Mouse (Mus musculus): ENCODE data around the gene Prlh. TPM values are rescaled to one million over a fixed set of nuclear protein-coding genes. Genes with fewer than 3 reads are reported as not detected.

Prlh gene
- polyA plus RNA-seq (2016; fragmentation: Nextera tagmentation; extraction: Ambion mirVana): not detected in 2 replicates

DNA sequence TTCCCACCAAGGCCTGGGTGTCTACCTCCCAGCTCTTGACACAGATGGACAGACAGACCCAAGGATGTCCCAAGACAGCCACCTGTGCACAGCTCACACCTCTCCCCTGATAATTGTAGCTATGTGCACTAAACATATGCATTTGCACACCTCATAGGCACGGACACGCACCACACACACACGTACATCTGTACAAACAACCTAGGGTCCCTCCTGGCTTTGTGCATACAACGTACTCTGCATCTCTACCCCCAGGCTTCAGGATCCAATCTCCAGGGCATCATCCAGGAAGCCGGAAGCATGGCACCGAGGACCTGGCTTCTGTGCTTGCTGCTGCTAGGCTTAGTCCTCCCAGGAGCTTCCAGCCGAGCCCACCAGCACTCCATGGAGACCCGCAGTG, at the start of gene Prlh:
Gene Prlh, plus strand, starts transcription at position 301 of the 400 bp plus-strand sequence.
- DNase-seq (ENCODE audit: low spot score): no peak
- Histone ChIP-seq H3K27ac (replicated peaks) (no peak within 1 kb of the TSS), H3K9me3 (replicated peaks) (no peaks in the 10 kb centered on the region), H3K27me3 (ENCODE audit: low read depth, poor library complexity, severe bottlenecking) (no peaks in the 10 kb centered on the region), H3K4me1 (no peaks in the 10 kb centered on the region), H3K4me3 (no peak within 1 kb of the TSS), H3K36me3 (no peaks in the 10 kb centered on the region)
- WGBS: 88% methylated on average over 8 of the region's 8 CpGs

DNA sequence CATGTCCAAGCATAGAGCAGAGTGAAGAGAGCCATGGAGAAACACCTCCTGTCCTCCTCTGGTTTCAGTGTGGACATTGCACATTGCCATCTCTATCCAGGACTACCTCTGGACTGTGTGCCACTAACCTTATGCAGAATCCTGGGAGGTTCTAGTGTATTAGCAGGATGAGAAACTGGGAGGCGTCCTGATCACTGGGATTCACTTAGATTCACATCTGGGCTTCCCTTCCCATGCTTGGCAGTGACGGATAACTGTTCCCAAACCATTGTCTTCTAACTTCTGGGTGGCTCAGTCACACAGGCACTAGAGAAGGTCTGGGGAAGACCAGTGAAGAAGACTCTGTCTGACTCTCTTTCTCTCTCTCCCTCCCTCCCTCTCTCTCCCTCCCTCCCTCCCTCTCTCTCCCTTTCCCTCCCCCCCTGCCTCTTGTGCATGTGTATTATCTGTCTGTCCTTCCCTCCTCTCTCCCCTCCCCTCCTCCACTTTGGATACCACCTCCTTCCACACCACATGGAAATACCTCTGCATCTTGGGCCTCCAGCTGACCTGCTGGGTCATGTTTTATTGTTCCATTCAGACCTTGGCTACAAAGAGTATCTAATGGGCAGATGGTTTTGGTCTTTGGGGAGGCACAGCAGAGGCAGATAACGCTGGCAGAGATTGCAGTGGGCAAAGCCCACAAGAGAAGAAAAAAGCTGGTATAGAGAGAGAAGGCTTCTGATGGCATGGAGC, 49.5 kb upstream of the Prlh start:
- peaks cover 13% of the 10 kb centered on the region for H3K4me1 ChIP-seq
- no peak for DNase-seq (ENCODE audit: low spot score)
- WGBS: 61% methylated on average over 3 of the region's 3 CpGs

DNA sequence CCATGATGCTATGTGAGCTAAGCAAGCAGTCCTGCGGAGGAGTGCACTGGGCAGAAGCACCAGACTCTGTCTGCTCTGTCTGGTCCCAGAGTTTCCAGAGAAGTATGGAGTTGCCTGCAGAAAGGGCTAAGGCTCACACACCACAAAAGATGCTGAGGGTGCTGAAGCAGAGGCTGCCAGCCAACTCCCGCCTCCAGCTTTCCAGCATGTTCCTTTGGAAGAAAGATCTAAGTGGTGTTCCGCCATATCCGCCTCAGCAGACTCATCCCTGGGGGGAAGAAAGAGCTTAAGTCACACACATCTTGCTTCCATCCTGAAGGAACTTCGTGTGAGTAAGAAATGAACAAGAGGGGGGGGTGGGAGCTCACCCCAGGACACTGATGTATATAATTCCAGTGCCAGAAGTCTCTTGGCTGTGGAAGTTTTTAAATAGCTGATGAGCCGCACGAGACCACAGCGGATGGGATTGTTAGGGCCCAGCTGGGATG, 48.9 kb upstream of the Prlh start:
- WGBS: 79% methylated on average over 8 of the region's 8 CpGs
- Histone ChIP-seq H3K27ac (replicated peaks) (peak overlapping the region; percentile 38), H3K4me1 (peaks cover 14% of the 10 kb centered on the region), H3K27me3 (ENCODE audit: low read depth, poor library complexity, severe bottlenecking) (no peaks in the 10 kb centered on the region), H3K4me3 (no peak overlapping the region), H3K36me3 (no peaks in the 10 kb centered on the region), H3K9me3 (replicated peaks) (no peaks in the 10 kb centered on the region)
- no peak for DNase-seq (ENCODE audit: low spot score)

More for the DNA sequence above, 49.5 kb upstream of the Prlh start:
- Histone ChIP-seq H3K27me3 (ENCODE audit: low read depth, poor library complexity, severe bottlenecking) (no peaks in the 10 kb centered on the region), H3K4me3 (no peak overlapping the region), H3K27ac (replicated peaks) (peak overlapping the region; percentile 38; the same call in 1 of the 2 replicates), H3K36me3 (no peaks in the 10 kb centered on the region), H3K9me3 (replicated peaks) (no peaks in the 10 kb centered on the region)

DNA sequence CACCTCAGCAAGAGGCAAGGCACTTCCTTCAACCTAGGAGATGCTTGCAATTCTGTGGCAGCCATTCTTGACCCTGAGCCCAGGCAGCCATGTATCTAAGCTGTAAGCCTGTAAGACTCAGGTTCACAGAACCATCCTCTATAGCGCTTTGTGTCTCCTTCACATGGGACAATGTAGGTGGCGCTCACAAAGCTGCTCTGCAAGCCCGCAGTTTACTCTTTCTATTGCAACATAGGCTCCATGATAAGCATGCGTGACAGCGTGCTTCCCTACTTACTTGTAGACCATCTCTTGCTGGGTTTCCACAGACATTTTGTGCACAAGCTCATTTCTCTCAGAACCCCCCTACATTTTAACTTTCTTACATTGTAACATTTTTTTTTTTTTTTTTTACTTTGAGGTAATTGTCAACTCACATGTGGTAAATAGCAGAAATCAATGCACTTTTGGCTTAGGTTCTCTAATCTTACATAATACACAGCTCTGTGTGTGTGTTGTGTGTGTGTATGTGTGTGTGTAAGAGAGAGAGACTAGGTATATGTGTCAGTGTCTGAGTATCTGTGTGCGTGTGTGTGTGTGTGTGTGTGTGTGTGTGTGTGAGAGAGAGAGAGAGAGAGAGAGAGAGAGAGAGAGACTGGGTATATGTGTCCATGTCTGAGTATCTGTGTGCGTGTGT, 48.0 kb upstream of the Prlh start:
- WGBS: 82% methylated on average over 7 of the region's 7 CpGs

DNA sequence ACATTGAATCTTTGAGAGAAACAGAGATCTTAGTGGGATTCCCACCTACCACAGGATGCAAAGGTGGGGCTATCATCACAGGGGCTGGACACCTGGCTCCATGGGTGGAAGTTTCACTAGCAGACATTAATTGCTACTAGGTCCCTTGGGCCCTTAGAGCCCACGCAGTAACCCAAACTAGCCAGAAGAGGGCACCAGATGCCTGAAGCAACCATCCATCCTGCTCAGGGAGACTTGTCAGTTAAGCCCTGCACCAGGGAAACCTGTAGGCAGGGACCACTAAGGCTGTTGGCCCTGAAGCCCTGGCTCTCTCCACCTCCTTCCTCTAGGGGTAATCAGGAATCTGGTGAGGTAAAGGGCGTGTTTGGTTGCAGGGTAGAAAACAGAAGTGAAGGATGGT, 46.6 kb upstream of the Prlh start:
- WGBS: 9% methylated on average over 2 of the region's 2 CpGs
- Histone ChIP-seq H3K36me3 (no peaks in the 10 kb centered on the region), H3K4me1 (peaks cover 20% of the 10 kb centered on the region), H3K27me3 (ENCODE audit: low read depth, poor library complexity, severe bottlenecking) (no peaks in the 10 kb centered on the region), H3K27ac (replicated peaks) (no peak overlapping the region), H3K9me3 (replicated peaks) (no peaks in the 10 kb centered on the region), H3K4me3 (no peak overlapping the region)
- peak; percentile 48 for DNase-seq (ENCODE audit: low spot score)

More for the DNA sequence above, 48.0 kb upstream of the Prlh start:
- H3K9me3 ChIP-seq (replicated peaks): no peaks in the 10 kb centered on the region
- DNase-seq (ENCODE audit: low spot score): no peak
- no peaks in the 10 kb centered on the region for H3K36me3 ChIP-seq
- H3K4me3 ChIP-seq: no peak overlapping the region
- no peaks in the 10 kb centered on the region for H3K27me3 ChIP-seq (ENCODE audit: low read depth, poor library complexity, severe bottlenecking)
- no peak overlapping the region for H3K27ac ChIP-seq (replicated peaks)
- H3K4me1 ChIP-seq: peaks cover 23% of the 10 kb centered on the region

DNA sequence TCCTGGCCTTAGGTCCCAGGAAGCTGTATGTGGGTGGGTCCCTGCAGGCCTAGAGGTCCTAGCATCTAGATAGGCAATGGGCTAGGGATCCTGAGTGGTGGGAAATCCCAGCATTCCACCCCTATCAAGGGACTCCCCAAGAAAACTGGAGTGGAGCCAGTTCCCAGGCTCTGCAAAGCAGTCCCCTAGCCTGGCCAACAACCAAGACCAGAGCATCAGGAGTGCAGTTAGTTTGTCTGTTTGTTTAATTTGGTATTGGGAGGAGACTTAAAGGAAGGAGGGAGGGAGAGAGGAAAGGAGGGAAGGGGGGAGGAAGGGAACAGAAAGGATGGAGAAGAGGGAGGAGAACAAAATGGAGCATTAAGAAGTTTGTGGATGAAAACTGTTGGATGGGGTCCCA, 43.7 kb upstream of the Prlh start:
- Histone ChIP-seq H3K36me3 (no peaks in the 10 kb centered on the region), H3K9me3 (replicated peaks) (no peaks in the 10 kb centered on the region), H3K27me3 (ENCODE audit: low read depth, poor library complexity, severe bottlenecking) (peaks cover 3% of the 10 kb centered on the region; the same call in 1 of the 2 replicates), H3K27ac (replicated peaks) (no peak overlapping the region), H3K4me3 (no peak overlapping the region), H3K4me1 (peaks cover 11% of the 10 kb centered on the region)
- DNase-seq (ENCODE audit: low spot score): no peak

DNA sequence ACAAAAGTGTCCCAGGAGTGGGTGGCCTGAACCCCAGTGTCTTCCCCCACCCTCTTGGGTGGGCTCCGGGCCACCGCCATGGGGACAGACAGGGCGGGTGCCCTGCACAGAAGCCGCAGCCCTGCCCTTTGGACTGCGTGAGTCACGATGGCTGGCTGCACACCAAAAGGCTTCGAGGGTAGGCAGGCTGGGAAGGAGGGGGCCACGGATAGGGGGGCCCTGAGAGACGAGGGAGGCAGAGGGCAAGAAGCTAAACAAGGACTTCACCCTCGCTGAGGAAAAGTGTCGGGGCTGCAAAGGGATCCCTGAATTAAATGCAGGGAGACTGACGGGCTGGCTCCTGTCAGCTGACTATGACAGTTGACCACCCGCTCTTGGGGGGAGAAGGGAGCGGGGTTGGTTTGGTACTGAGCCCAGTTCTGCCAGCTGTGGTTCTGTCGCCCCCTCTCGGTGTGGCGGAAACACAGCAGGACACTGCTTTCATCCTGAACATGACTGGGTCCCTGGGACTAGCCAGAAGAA, 43.2 kb upstream of the Prlh start:
- DNase-seq (ENCODE audit: low spot score): no peak
- peak overlapping the region; percentile 52; the same call in 1 of the 2 replicates for H3K27ac ChIP-seq (replicated peaks)
- no peaks in the 10 kb centered on the region for H3K9me3 ChIP-seq (replicated peaks)
- H3K4me3 ChIP-seq: no peak overlapping the region
- H3K4me1 ChIP-seq: peaks cover 13% of the 10 kb centered on the region
- H3K27me3 ChIP-seq (ENCODE audit: low read depth, poor library complexity, severe bottlenecking): peaks cover 9% of the 10 kb centered on the region
- WGBS: 39% methylated on average over 17 of the region's 17 CpGs
- H3K36me3 ChIP-seq: no peaks in the 10 kb centered on the region

DNA sequence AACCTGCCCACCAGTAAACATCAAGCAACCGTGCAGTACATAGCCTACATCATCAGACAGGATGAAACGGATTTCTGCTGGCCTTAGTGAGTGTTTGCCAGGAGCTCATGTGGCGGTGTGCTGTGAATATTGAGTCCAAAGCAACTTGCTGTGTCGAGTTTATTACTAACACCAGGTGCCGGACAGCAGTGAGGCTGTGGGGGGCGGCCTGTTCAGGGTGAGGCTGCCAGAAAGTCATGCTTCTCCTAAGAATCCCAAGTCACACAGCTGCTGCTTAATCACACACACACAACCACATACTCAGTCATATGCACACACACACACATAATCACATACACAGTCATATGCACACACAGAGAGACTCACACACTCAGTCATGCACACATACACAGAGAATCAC, 39.7 kb upstream of the Prlh start:
- Histone ChIP-seq H3K27ac (replicated peaks) (no peak overlapping the region), H3K4me3 (no peak overlapping the region), H3K9me3 (replicated peaks) (no peaks in the 10 kb centered on the region), H3K36me3 (no peaks in the 10 kb centered on the region), H3K27me3 (ENCODE audit: low read depth, poor library complexity, severe bottlenecking) (peaks cover 30% of the 10 kb centered on the region), H3K4me1 (peaks cover 24% of the 10 kb centered on the region)
- no peak for DNase-seq (ENCODE audit: low spot score)
- 84% methylated on average over 6 of the region's 6 CpGs for WGBS

DNA sequence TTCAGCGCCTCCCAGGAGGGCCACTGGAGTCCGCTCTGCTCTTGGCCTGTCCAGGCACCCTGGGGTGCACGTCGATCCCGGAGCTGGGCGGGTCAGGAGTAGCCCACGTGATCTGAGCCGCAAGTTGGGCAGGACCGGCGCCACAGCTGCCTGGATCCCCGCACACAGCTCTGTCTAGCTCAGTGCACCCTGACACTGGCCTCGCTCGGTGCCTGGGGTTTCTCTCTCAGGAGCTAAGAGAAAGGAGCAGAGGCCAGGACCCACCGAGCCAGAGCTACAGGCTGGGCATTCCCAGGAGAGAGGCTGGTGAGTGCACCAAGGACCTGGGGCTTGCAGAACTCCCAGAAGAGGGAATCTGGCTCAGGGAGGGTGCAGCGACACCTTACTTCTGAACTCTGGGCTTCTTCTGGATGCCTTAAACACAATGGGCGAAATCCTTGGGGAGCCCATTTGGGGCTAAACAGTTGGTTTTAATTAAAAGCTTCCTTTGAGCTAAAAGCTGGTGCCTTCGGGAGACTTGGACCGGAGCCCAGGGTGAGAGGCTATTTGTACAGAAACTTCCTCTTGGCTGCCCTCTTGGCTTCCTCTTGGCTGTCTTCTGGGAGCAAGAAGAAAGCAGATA, 37.8 kb upstream of the Prlh start, which contains the start of gene Mlph:
Gene Mlph, plus strand, starts transcription at position 138 of the 622 bp plus-strand sequence.
- peaks cover 13% of the 10 kb centered on the region for H3K4me1 ChIP-seq
- peak; percentile 37 for DNase-seq (ENCODE audit: low spot score)
- peak within 1 kb of the TSS; percentile 55; the same call in 1 of the 2 replicates for H3K27ac ChIP-seq (replicated peaks)
- 11% methylated on average over 18 of the region's 18 CpGs for WGBS
- H3K4me3 ChIP-seq: peak within 1 kb of the TSS; percentile 42
- no peaks in the 10 kb centered on the region for H3K36me3 ChIP-seq
- peaks cover 30% of the 10 kb centered on the region for H3K27me3 ChIP-seq (ENCODE audit: low read depth, poor library complexity, severe bottlenecking)
- peaks cover 11% of the 10 kb centered on the region; the same call in 1 of the 2 replicates for H3K9me3 ChIP-seq (replicated peaks)

DNA sequence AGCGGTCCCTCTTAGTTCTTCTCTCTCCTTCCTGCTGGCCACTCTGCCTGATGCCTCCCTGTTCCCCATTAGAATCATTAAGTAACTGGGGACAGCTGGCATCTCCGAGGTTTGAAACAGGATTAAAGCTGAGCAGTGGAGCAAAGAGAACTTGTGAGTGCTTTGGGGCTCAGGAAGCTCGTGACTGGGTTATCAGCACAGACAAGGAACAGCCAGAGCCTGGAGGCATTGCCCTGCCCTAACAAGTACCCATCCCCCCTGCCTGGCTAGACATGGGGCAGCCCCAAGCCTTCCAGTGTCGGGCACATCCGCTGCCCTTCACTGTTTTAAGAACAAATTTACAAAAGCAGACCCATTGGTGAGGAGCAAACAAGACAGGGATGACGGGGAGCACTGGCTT, 35.4 kb upstream of the Prlh start:
- Histone ChIP-seq H3K4me1 (peaks cover 13% of the 10 kb centered on the region), H3K36me3 (no peaks in the 10 kb centered on the region), H3K27me3 (ENCODE audit: low read depth, poor library complexity, severe bottlenecking) (peaks cover 30% of the 10 kb centered on the region), H3K27ac (replicated peaks) (peak overlapping the region; percentile 33; the same call in 1 of the 2 replicates), H3K9me3 (replicated peaks) (peaks cover 13% of the 10 kb centered on the region; the same call in 1 of the 2 replicates), H3K4me3 (no peak overlapping the region)
- WGBS: 59% methylated on average over 6 of the region's 6 CpGs
- DNase-seq (ENCODE audit: low spot score): no peak

DNA sequence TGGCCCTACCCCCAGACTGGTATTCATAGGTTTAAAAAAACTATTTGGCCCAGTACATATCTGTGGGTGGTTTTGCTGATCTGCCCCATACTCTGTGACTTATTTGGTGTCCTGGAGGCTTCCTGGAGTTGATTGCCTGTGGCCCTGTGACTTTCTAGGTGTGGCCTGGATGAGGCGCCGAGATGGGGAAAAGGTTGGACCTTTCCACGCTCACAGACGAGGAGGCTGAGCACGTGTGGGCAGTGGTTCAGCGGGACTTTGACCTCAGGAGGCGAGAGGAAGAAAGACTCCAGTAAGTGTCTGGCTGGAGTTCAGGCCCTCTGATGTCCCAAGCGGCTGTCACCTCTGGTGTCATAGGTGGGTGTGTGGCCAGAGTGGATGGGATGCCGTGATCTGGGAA, 31.2 kb upstream of the Prlh start:
- Histone ChIP-seq H3K4me1 (peaks cover 4% of the 10 kb centered on the region; the same call in 1 of the 2 replicates), H3K27me3 (ENCODE audit: low read depth, poor library complexity, severe bottlenecking) (0 out of 2 replicates have a peak, but pooled peaks cover 3% of the 10 kb centered on the region), H3K9me3 (replicated peaks) (peaks cover 13% of the 10 kb centered on the region; the same call in 1 of the 2 replicates), H3K27ac (replicated peaks) (no peak overlapping the region), H3K4me3 (no peak overlapping the region), H3K36me3 (no peaks in the 10 kb centered on the region)
- 89% methylated on average over 9 of the region's 9 CpGs for WGBS
- no peak for DNase-seq (ENCODE audit: low spot score)

DNA sequence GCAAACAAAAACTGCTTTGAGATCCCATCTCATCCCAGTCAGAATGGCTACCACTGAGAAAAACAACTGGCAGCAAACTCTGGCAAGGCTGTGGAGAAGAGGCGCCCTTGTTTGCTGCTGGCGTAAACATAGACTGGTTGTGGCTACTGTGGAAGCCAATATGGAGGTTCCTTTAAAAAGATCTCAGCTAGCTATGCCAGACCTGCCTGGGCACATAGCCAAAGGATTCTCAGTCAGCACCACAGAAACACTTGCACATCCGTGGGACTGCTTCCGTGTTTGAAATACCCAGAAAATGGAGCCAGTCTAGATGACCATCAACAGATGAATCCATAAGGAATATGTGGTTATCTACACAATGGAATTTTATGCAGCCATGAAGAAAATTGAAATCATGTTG, 26.9 kb upstream of the Prlh start:
- Histone ChIP-seq H3K36me3 (no peaks in the 10 kb centered on the region), H3K27ac (replicated peaks) (no peak overlapping the region), H3K9me3 (replicated peaks) (no peaks in the 10 kb centered on the region), H3K4me3 (no peak overlapping the region), H3K27me3 (ENCODE audit: low read depth, poor library complexity, severe bottlenecking) (peaks cover 19% of the 10 kb centered on the region), H3K4me1 (peaks cover 13% of the 10 kb centered on the region)
- DNase-seq (ENCODE audit: low spot score): no peak
- 93% methylated on average over 4 of the region's 4 CpGs for WGBS
